Mouse (Mus musculus): ENCODE measurements at regions not wholly inside any gene's neighbourhood (a gene's known extent, or its start where the extent isn't known, plus 50 kb on each side); places are given as distances from the start of the nearest gene placed in this dataset.

DNA sequence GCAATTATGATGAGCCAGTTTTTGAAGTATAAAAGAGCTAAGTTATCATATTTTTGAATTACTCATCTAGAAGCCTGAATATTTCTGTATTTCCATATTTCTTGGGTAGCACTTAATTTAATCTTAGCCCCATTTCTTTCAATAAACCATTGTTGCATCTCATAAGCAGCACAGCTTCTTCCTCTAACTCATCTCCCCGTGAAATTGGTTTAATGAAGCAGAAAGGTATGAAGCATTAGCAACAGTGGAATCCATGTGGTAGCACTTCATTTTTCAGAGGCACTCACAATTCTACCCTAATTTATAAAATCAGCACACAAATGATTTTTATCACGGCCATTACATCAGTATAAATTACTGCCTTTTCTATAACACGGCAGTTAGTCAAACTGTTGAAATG lies 149.3 kb downstream of the Sox3 start:
- no peaks in the 10 kb centered on the region for H3K4me1 ChIP-seq (ENCODE audit: control insufficient read depth, insufficient read depth, low read length)

DNA sequence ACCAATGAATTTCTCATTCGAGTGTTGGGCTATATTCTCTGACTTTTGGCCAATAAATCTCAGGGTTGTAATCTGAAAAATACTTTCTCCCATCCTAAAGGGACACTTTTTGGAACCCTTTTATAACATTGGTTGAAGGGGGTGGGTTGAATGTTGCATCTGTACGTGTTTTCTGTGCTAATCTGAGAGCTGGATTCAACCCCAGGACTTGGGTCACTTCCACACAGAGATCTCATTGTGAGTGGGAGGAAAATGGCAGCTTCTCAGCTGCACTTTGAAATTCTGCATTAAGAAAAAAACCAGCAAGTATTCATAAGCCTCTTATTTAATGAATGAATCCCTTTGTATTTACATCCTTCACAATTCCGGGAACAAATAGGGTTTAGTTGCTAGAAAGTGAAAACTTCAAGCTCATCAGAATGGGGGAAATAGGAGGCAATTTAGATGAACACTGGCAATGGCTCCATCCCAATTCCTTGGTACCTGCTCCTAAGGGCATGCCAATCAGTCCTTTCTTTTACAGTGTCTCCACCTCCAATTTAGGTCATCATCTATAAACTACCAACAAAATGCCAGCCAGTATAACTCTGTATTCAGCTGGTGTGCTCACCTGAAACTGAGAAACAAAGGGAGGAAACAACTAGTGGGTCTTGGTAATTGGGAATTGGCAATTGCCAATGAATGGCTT lies 150.1 kb downstream of the Sox3 start:
- H3K4me3 ChIP-seq (ENCODE audit: low read length), result no peak overlapping the region
- 71% methylated on average over 3 of the region's 3 CpGs for WGBS
- no peaks in the 10 kb centered on the region for H3K4me1 ChIP-seq (ENCODE audit: control insufficient read depth, insufficient read depth, low read length)
- H3K9ac ChIP-seq (ENCODE audit: low read depth, low read length), result no peak overlapping the region
- H3K4me2 ChIP-seq (ENCODE audit: low read depth, low read length), result no peak overlapping the region
- no peak overlapping the region for H3K27ac ChIP-seq (ENCODE audit: low read length)
- no peaks in the 10 kb centered on the region for H3K9me3 ChIP-seq (ENCODE audit: control insufficient read depth, low read length)
- H3K27me3 ChIP-seq (replicated peaks; ENCODE audit: control insufficient read depth, insufficient read depth, low read length), result no peaks in the 10 kb centered on the region
- no peak for ATAC-seq
- no peaks in the 10 kb centered on the region for H3K36me3 ChIP-seq (ENCODE audit: control insufficient read depth, insufficient read depth, low read length)

More for the DNA sequence above, 149.3 kb downstream of the Sox3 start:
- Histone ChIP-seq H3K9me3 (ENCODE audit: control insufficient read depth, low read length) (no peaks in the 10 kb centered on the region), H3K36me3 (ENCODE audit: control insufficient read depth, insufficient read depth, low read length) (no peaks in the 10 kb centered on the region), H3K4me3 (ENCODE audit: low read length) (no peak overlapping the region), H3K27me3 (replicated peaks; ENCODE audit: control insufficient read depth, insufficient read depth, low read length) (no peaks in the 10 kb centered on the region), H3K9ac (ENCODE audit: low read depth, low read length) (no peak overlapping the region), H3K27ac (ENCODE audit: low read length) (no peak overlapping the region), H3K4me2 (ENCODE audit: low read depth, low read length) (no peak overlapping the region)
- WGBS, result 75% methylated on average over 3 of the region's 3 CpGs
- no peak for ATAC-seq

DNA sequence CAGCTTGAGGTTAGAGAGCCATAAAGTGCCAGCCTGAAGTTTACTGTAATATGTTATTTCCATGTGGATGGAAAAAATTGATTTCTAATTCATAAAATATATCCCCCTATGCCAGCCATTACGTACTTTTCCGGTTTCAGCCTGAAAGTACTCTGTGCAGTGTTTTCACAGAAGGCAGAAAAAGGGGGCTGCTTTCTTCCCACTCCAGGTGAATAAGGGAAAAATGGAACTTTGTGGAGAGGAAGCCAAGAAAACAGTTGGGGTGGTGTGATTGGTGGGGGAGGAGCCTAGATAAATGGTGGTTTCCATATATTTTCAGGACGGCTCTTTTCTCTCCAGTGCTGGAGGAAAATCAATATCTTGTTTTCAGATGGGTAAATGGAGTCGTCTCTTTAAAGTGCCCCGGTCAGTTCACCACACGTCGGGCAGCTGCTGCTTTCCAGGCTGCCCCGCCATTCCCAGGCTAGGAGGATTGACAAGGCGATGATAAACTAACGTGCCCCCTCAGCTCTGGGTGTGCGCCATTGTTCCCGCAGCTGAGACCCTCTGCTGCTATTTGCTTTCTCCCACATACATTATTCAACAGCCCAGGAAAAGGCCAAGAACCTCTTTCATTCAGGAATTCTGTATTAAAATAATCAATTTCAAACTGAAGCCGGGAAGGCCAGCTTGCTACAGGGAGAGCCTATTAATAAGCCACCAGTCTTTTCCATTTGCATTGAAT lies 127.1 kb upstream of the Atp11c start:
- Histone ChIP-seq H3K4me2 (ENCODE audit: low read depth, low read length) (no peak overlapping the region), H3K4me1 (ENCODE audit: control insufficient read depth, insufficient read depth, low read length) (no peaks in the 10 kb centered on the region), H3K27ac (ENCODE audit: low read length) (no peak overlapping the region), H3K4me3 (ENCODE audit: low read length) (no peak overlapping the region), H3K36me3 (ENCODE audit: control insufficient read depth, insufficient read depth, low read length) (no peaks in the 10 kb centered on the region), H3K27me3 (replicated peaks; ENCODE audit: control insufficient read depth, insufficient read depth, low read length) (0 out of 2 replicates have a peak, but pooled peaks cover 2% of the 10 kb centered on the region), H3K9ac (ENCODE audit: low read depth, low read length) (no peak overlapping the region), H3K9me3 (ENCODE audit: control insufficient read depth, low read length) (no peaks in the 10 kb centered on the region)
- 42% methylated on average over 13 of the region's 13 CpGs for WGBS
- ATAC-seq, result no peak

DNA sequence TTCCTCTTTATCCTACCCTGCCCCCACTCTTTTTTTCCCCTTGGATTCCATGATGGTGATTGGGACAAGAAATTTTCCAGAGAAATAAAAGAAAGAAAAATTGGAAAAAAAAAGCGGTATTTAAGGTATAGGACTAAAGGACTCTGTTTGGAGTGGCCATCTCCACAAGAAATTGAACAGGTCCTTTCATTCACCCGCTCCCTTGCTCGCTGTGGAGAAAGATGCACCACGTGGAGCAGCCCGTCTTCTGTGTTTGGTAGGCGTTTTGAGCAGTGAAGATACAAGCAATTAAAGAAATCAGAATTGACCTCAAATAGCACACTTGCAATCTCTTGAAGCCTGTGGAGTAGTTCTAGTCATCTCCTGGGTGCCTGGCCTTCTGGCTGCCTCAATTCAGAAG lies 126.3 kb upstream of the Atp11c start:
- Histone ChIP-seq H3K27ac (ENCODE audit: low read length) (no peak overlapping the region), H3K9me3 (ENCODE audit: control insufficient read depth, low read length) (no peaks in the 10 kb centered on the region), H3K27me3 (replicated peaks; ENCODE audit: control insufficient read depth, insufficient read depth, low read length) (0 out of 2 replicates have a peak, but pooled peaks cover 2% of the 10 kb centered on the region), H3K9ac (ENCODE audit: low read depth, low read length) (no peak overlapping the region), H3K4me1 (ENCODE audit: control insufficient read depth, insufficient read depth, low read length) (no peaks in the 10 kb centered on the region), H3K36me3 (ENCODE audit: control insufficient read depth, insufficient read depth, low read length) (no peaks in the 10 kb centered on the region), H3K4me3 (ENCODE audit: low read length) (no peak overlapping the region), H3K4me2 (ENCODE audit: low read depth, low read length) (no peak overlapping the region)
- no peak for ATAC-seq
- 30% methylated on average over 6 of the region's 6 CpGs for WGBS

DNA sequence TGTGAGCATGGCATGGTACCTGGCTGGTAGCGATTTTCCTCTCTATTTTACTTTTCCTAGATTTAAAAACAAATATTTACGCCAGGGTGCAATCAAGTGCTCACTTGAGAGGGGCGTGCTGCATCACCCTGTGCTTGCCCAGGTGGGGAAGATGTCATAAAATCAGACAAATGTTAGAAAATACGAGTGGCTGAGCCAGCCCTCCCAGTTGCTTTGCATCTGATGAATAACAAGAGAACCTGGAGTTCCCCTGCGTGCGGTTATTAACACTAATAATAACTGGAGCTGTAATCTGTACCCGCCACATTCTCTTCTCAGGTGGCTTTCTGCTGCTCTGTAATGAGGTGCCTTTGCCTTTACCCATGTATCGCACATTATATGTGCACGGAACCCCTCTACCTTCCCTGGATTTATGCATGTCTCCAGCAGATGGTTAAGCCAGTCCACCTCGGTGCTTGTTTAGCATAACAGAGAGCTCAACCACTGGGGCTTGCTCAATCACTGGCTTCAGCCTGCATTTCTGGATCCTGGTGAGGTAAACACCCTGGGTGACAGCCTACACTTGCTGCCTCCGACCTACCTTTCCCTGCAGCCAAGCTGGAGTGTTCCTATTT lies 125.8 kb upstream of the Atp11c start:
- Histone ChIP-seq H3K4me3 (ENCODE audit: low read length) (no peak overlapping the region), H3K4me2 (ENCODE audit: low read depth, low read length) (no peak overlapping the region), H3K27ac (ENCODE audit: low read length) (no peak overlapping the region), H3K27me3 (replicated peaks; ENCODE audit: control insufficient read depth, insufficient read depth, low read length) (0 out of 2 replicates have a peak, but pooled peaks cover 2% of the 10 kb centered on the region), H3K9me3 (ENCODE audit: control insufficient read depth, low read length) (no peaks in the 10 kb centered on the region), H3K36me3 (ENCODE audit: control insufficient read depth, insufficient read depth, low read length) (no peaks in the 10 kb centered on the region), H3K9ac (ENCODE audit: low read depth, low read length) (no peak overlapping the region), H3K4me1 (ENCODE audit: control insufficient read depth, insufficient read depth, low read length) (no peaks in the 10 kb centered on the region)
- ATAC-seq, result no peak
- 18% methylated on average over 11 of the region's 11 CpGs for WGBS

DNA sequence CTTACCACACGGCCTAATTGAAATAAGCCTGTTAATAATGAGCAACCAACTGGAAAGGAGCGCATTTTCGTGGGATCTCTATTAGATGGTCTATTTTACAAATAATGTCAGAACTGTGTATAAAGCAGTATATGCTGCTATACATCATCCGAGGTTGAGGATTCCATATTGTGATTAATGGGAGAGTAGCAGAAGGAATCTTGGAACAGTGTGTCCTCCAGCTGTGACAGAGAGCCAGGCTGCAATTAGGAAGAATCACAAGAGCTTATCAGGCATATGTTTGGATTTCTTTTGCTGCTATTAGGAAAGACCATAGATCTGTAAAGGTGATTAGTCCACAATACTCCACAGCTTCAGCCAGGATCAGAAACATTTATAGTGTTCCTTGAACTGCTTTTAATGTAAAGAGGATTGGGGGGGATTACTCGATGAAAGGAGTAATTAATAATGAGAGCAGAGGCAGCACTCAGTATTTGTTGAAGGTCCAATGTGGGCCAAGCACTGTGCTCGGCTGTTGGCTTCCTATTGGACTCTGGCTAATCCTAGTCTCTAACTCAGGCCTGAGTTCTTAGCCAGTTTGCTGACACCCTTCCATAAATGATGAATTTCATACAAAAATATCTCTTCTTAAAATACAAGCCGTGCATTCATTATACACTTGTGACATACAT lies 88.7 kb upstream of the Atp11c start:
- Histone ChIP-seq H3K4me3 (ENCODE audit: low read length) (no peak overlapping the region), H3K27ac (ENCODE audit: low read length) (no peak overlapping the region), H3K9ac (ENCODE audit: low read depth, low read length) (no peak overlapping the region), H3K9me3 (ENCODE audit: control insufficient read depth, low read length) (no peaks in the 10 kb centered on the region), H3K27me3 (replicated peaks; ENCODE audit: control insufficient read depth, insufficient read depth, low read length) (no peaks in the 10 kb centered on the region), H3K4me2 (ENCODE audit: low read depth, low read length) (no peak overlapping the region), H3K36me3 (ENCODE audit: control insufficient read depth, insufficient read depth, low read length) (no peaks in the 10 kb centered on the region), H3K4me1 (ENCODE audit: control insufficient read depth, insufficient read depth, low read length) (no peaks in the 10 kb centered on the region)
- WGBS, result 60% methylated on average over 7 of the region's 7 CpGs
- no peak for ATAC-seq

DNA sequence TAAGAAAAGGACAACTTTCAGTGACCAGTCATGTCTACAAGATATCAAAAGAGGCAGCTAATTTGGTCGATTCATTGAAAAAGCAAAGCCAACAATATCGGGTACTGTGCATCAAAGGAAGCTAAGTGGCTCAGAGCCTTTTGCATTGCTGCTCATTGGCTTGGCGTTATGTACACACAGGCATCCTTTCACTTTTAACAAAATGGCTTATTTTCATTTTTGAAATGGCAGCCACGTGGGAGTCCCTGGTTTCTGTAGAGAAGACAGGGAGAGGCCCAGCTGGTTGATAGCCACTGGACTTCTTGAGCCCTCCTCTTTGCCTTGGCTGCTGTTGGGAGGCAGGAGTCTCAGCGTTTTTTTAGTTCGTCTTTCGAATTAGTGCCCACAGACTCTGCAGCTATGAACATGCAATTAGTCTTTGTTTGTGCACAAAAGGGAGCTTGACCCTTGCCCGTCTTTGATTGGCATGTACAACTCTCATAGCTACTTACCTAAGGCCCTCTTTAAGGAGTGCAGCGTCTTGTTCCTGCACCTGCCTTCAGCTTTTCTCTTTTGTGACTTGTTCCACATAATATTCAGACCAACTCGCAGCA lies 52.3 kb upstream of the Atp11c start:
- Histone ChIP-seq H3K4me1 (ENCODE audit: control insufficient read depth, insufficient read depth, low read length) (no peaks in the 10 kb centered on the region), H3K4me2 (ENCODE audit: low read depth, low read length) (no peak overlapping the region), H3K9me3 (ENCODE audit: control insufficient read depth, low read length) (no peaks in the 10 kb centered on the region), H3K27me3 (replicated peaks; ENCODE audit: control insufficient read depth, insufficient read depth, low read length) (no peaks in the 10 kb centered on the region), H3K4me3 (ENCODE audit: low read length) (no peak overlapping the region), H3K36me3 (ENCODE audit: control insufficient read depth, insufficient read depth, low read length) (no peaks in the 10 kb centered on the region), H3K27ac (ENCODE audit: low read length) (no peak overlapping the region), H3K9ac (ENCODE audit: low read depth, low read length) (no peak overlapping the region)
- WGBS, result 68% methylated on average over 10 of the region's 10 CpGs
- ATAC-seq, result no peak
